Mouse (Mus musculus) liver, embryonic 16.5 days (tissue): ENCODE results near the gene Prss22. TPM values are rescaled to one million over a fixed set of nuclear protein-coding genes. Genes with fewer than 3 reads are reported as not detected.

ENCODE experiments used
- ATAC-seq: fragments of 200-750 bp; cut with Nextera tagmentation; 2 replicates; pipeline ENCODE4 v1.8.0; 2017; ENCODE audit warnings: low read depth, mild to moderate bottlenecking, moderate number of reproducible peaks, moderate library complexity
- H3K27ac ChIP-seq: fragments of 300-500 bp; sonication (generic); 2 replicates; pipeline ENCODE4 v1.5.1; 2014; ENCODE audit warnings: mild to moderate bottlenecking, low read length
- H3K27me3 ChIP-seq: fragments of 300-500 bp; sonication (generic); 2 replicates; pipeline ENCODE4 v1.6.1; 2014; ENCODE audit warnings: low read depth, low read length, mixed read lengths; ENCODE audit not compliant: control insufficient read depth, insufficient read depth
- H3K36me3 ChIP-seq: fragments of 300-500 bp; sonication (generic); 2 replicates; pipeline ENCODE4 v1.6.1; 2014; ENCODE audit warnings: mild to moderate bottlenecking; ENCODE audit not compliant: control insufficient read depth, insufficient read depth
- H3K4me1 ChIP-seq: fragments of 300-500 bp; sonication (generic); 2 replicates; pipeline ENCODE4 v1.6.1; 2014; ENCODE audit warnings: low read depth, low read length, mixed read lengths; ENCODE audit not compliant: control insufficient read depth
- H3K4me2 ChIP-seq: fragments of 300-500 bp; sonication (generic); 2 replicates; pipeline ENCODE4 v1.6.1; 2014; ENCODE audit warnings: low read depth, low read length, mixed read lengths
- H3K4me3 ChIP-seq: fragments of 300-500 bp; sonication (generic); 2 replicates; pipeline ENCODE4 v1.5.1; 2014; ENCODE audit warnings: low read depth, mild to moderate bottlenecking, low read length
- H3K9ac ChIP-seq: fragments of 300-500 bp; sonication (generic); 2 replicates; pipeline ENCODE4 v1.6.1; 2014; ENCODE audit warnings: low read depth, low read length
- H3K9me3 ChIP-seq: fragments of 300-500 bp; sonication (generic); replicated peaks from 2 replicates; pipeline ENCODE4 v1.6.1; 2016; ENCODE audit warnings: low read length; ENCODE audit not compliant: control insufficient read depth
- WGBS: fragments of 180-500 bp; shearing (Covaris S2); extraction: QIAGEN DNeasy Blood & Tissue Kit; methylation state at CpG from one replicate; pipeline ENCODE4 v1.1.7; 2014; ENCODE audit not compliant: insufficient replicate concordance; 5-methylcytosine and 5-hydroxymethylcytosine counted together
- polyA plus RNA-seq: library from polyadenylated mRNA; unstranded; fragments of >200 nt; fragmentation: Nextera tagmentation; extraction: Ambion mirVana; gene quantifications from 2 replicates; pipeline ENCODE4 v1.2.1, GENCODE M21; 2015

The Prss22 gene
- not detected in 2 replicates for polyA plus RNA-seq

- no peak for ATAC-seq
- WGBS = 45% methylated on average over 2 of the region's 2 CpGs
- Histone ChIP-seq H3K27ac (no peak within 1 kb of the TSS), H3K36me3 (no peaks in the 10 kb centered on the region), H3K9ac (no peak within 1 kb of the TSS), H3K27me3 (no peaks in the 10 kb centered on the region), H3K4me1 (no peaks in the 10 kb centered on the region; the same call in 1 of the 2 replicates), H3K4me3 (no peak within 1 kb of the TSS), H3K4me2 (no peak within 1 kb of the TSS), H3K9me3 (no peaks in the 10 kb centered on the region)
Measured at GRCm38 (mm10) chr17:23997901-23998300, at the start of gene Prss22. Gene Prss22 (minus strand): TSS chr17:23998100.

- 27% methylated on average over 5 of the region's 5 CpGs for WGBS
- Histone ChIP-seq H3K27ac (no peak overlapping the region), H3K27me3 (no peaks in the 10 kb centered on the region), H3K9me3 (no peaks in the 10 kb centered on the region), H3K4me2 (no peak overlapping the region), H3K4me3 (no peak overlapping the region), H3K9ac (no peak overlapping the region), H3K36me3 (peaks cover 8% of the 10 kb centered on the region; the same call in 1 of the 2 replicates), H3K4me1 (no peaks in the 10 kb centered on the region)
- no peak for ATAC-seq
Measured at GRCm38 (mm10) chr17:24046026-24046425, 48.1 kb upstream of the Prss22 start.

- Histone ChIP-seq H3K4me3 (no peak overlapping the region), H3K9me3 (no peaks in the 10 kb centered on the region), H3K4me2 (no peak overlapping the region), H3K9ac (no peak overlapping the region), H3K36me3 (peaks cover 8% of the 10 kb centered on the region; the same call in 1 of the 2 replicates), H3K27me3 (no peaks in the 10 kb centered on the region), H3K4me1 (no peaks in the 10 kb centered on the region), H3K27ac (no peak overlapping the region)
- WGBS = 75% methylated on average over 10 of the region's 10 CpGs
- ATAC-seq = no peak
Measured at GRCm38 (mm10) chr17:24045608-24046007, 47.7 kb upstream of the Prss22 start.

GRCm38 (mm10) chr17:24044482-24044881 is 46.6 kb upstream of the Prss22 start:
- no peaks in the 10 kb centered on the region for H3K9me3 ChIP-seq
- no peak overlapping the region for H3K4me2 ChIP-seq
- H3K27ac ChIP-seq = no peak overlapping the region
- no peaks in the 10 kb centered on the region for H3K4me1 ChIP-seq
- no peak overlapping the region for H3K9ac ChIP-seq
- H3K36me3 ChIP-seq = peaks cover 8% of the 10 kb centered on the region; the same call in 1 of the 2 replicates
- ATAC-seq = no peak
- H3K4me3 ChIP-seq = no peak overlapping the region
- 51% methylated on average over 5 of the region's 5 CpGs for WGBS
- no peaks in the 10 kb centered on the region for H3K27me3 ChIP-seq

GRCm38 (mm10) chr17:24037844-24038243 is 39.9 kb upstream of the Prss22 start, which contains the start of gene Prss27:
Gene Prss27 (plus strand): TSS chr17:24038144.
- no peak within 1 kb of the TSS for H3K27ac ChIP-seq
- H3K27me3 ChIP-seq = no peaks in the 10 kb centered on the region
- no peak within 1 kb of the TSS for H3K4me2 ChIP-seq
- no peaks in the 10 kb centered on the region for H3K36me3 ChIP-seq
- WGBS = 35% methylated on average over 4 of the region's 4 CpGs
- no peaks in the 10 kb centered on the region for H3K9me3 ChIP-seq
- no peak within 1 kb of the TSS for H3K9ac ChIP-seq
- no peaks in the 10 kb centered on the region for H3K4me1 ChIP-seq
- H3K4me3 ChIP-seq = no peak within 1 kb of the TSS
- no peak for ATAC-seq

DNA sequence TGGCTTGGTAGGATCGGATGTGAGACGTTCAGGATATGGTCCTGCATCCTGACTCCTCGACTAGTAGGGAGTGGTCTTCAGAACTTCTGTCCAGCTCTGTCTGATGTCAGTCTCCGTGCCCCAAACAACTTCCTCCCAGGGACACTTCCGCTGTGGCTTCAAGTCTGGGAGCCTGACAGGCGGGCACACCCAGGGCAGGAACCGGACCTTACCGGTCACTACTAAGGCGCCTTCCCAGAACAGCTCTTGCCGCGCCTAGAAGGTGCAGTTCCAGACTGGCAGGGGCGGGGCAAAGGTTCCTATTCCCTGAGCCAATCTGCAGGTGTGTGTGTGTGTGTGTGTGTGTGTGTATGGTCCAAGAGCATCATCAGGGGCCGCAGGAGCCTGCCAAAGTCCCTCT is 39.5 kb upstream of the Prss22 start:
- H3K27me3 ChIP-seq = no peaks in the 10 kb centered on the region
- H3K9me3 ChIP-seq = no peaks in the 10 kb centered on the region
- no peak overlapping the region for H3K4me2 ChIP-seq
- H3K27ac ChIP-seq = no peak overlapping the region
- H3K4me3 ChIP-seq = no peak overlapping the region
- no peak for ATAC-seq
- H3K36me3 ChIP-seq = no peaks in the 10 kb centered on the region
- H3K4me1 ChIP-seq = no peaks in the 10 kb centered on the region
- WGBS = 35% methylated on average over 13 of the region's 13 CpGs
- no peak overlapping the region for H3K9ac ChIP-seq

DNA sequence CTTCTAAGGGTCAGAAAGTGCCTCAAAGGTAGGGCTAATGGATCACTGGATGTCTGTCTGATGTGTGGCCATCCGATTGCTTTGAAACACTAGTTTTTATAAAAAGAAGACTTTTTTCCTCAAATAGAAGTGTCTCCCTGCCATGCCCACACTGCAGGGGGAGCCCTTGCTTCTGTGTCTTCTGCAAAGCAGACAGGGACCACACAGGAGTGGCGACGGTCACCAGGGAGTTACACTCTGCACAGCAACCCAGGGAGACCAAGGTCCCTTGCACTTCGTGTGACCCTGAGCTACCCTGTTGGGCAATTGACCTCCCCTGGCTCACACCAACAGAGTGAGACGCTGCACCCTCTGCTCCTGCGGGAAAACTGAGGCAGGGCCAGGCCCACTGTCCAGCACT is 39.1 kb upstream of the Prss22 start:
- H3K4me1 ChIP-seq = no peaks in the 10 kb centered on the region
- ATAC-seq = no peak
- no peak overlapping the region for H3K27ac ChIP-seq
- H3K9me3 ChIP-seq = no peaks in the 10 kb centered on the region
- H3K4me2 ChIP-seq = no peak overlapping the region
- no peak overlapping the region for H3K4me3 ChIP-seq
- 34% methylated on average over 6 of the region's 6 CpGs for WGBS
- H3K36me3 ChIP-seq = no peaks in the 10 kb centered on the region
- H3K9ac ChIP-seq = no peak overlapping the region
- H3K27me3 ChIP-seq = no peaks in the 10 kb centered on the region

DNA sequence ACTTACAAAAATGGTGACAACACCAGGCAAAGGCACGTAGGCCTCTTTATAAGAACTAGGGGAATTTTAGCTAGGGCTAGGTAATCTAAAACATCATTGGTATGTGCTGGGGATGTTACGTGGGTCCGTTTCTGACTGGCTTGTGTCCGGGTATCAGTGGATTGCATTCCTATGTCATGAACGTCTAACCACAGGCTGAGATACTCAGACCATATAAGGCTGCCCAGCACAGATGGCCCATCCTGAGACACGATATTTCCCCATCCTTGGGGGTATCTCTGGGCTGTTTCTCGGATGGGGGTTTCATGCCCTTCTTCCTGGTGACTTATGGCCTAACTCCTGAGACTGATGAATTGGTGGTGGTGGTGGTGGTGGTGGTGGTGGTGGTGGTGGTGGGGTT is 37.2 kb upstream of the Prss22 start:
- 59% methylated on average over 7 of the region's 7 CpGs for WGBS

DNA sequence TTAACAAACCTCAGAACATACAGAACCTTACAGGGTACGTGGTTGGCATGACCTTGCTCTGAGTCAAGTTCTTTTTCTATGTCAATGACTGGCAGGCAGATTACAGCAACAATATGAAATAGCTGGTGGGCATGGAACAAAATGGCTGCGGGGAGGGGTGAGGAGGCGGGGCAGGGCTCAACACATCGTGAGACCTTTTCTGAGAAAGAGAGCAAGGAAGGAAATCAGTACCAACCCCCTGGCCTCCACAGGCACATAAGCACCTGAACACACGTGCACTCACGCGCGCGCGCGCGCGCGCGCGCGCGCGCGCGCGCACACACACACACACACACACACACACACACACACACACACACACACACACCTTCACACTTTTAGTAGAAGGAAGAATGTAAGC is 32.7 kb upstream of the Prss22 start:
- H3K4me2 ChIP-seq = no peak overlapping the region
- no peak overlapping the region for H3K27ac ChIP-seq
- H3K9ac ChIP-seq = no peak overlapping the region
- H3K9me3 ChIP-seq = no peaks in the 10 kb centered on the region
- 67% methylated on average over 18 of the region's 22 CpGs for WGBS
- no peak for ATAC-seq
- H3K27me3 ChIP-seq = no peaks in the 10 kb centered on the region
- no peaks in the 10 kb centered on the region for H3K4me1 ChIP-seq
- no peaks in the 10 kb centered on the region for H3K36me3 ChIP-seq
- H3K4me3 ChIP-seq = no peak overlapping the region

More for the DNA sequence above, 37.2 kb upstream of the Prss22 start:
- ATAC-seq = no peak
- Histone ChIP-seq H3K9me3 (no peaks in the 10 kb centered on the region), H3K4me3 (no peak overlapping the region), H3K4me1 (no peaks in the 10 kb centered on the region), H3K36me3 (no peaks in the 10 kb centered on the region), H3K4me2 (no peak overlapping the region), H3K9ac (no peak overlapping the region), H3K27me3 (no peaks in the 10 kb centered on the region), H3K27ac (no peak overlapping the region)
